Mouse (Mus musculus): ENCODE results near the gene Cyp1b1. TPM values are rescaled to one million over a fixed set of nuclear protein-coding genes. Genes with fewer than 3 reads are reported as not detected.
A peak's percentile ranks its signal among the peaks of the same experiment; 100 is the strongest.

Gene Cyp1b1
- total RNA-seq, 2 experiments from 2014 or later = 2.7 to 3.3 TPM

GRCm38 (mm10) chr17:79714368-79714895 is 429 bp downstream of the Cyp1b1 start:
- no peak for DNase-seq (ENCODE audit: low spot score in 2 of 2)

GRCm38 (mm10) chr17:79713643-79714367 is 1.1 kb downstream of the Cyp1b1 start:
- no peak for DNase-seq (ENCODE audit: low spot score in 2 of 2)

GRCm38 (mm10) chr17:79713276-79713642 is 1.6 kb downstream of the Cyp1b1 start:
- DNase-seq (ENCODE audit: low spot score in 2 of 2) = no peak

- DNase-seq (ENCODE audit: low spot score in 2 of 2) = no peak
Measured at GRCm38 (mm10) chr17:79712536-79712935, 2.3 kb downstream of the Cyp1b1 start.

GRCm38 (mm10) chr17:79711944-79712343 is 2.9 kb downstream of the Cyp1b1 start:
- DNase-seq (ENCODE audit: low spot score in 2 of 2) = no peak

GRCm38 (mm10) chr17:79710246-79710842 is 4.5 kb downstream of the Cyp1b1 start:
- no peak for DNase-seq (ENCODE audit: low spot score in 2 of 2)

GRCm38 (mm10) chr17:79709718-79710117 is 5.1 kb downstream of the Cyp1b1 start:
- DNase-seq (ENCODE audit: low spot score in 2 of 2) = no peak

GRCm38 (mm10) chr17:79708168-79708567 is 6.7 kb downstream of the Cyp1b1 start:
- DNase-seq (ENCODE audit: low spot score in 2 of 2) = no peak

- DNase-seq (ENCODE audit: low spot score in 2 of 2) = no peak
Measured at GRCm38 (mm10) chr17:79705671-79706455, 9.0 kb downstream of the Cyp1b1 start.

GRCm38 (mm10) chr17:79700871-79701270 is 14.0 kb downstream of the Cyp1b1 start:
- DNase-seq (ENCODE audit: low spot score in 2 of 2) = no peak

GRCm38 (mm10) chr17:79699197-79699596 is 15.7 kb downstream of the Cyp1b1 start:
- peak in 1 of 2 experiments; percentile 21 for DNase-seq (ENCODE audit: low spot score in 2 of 2)

- DNase-seq (ENCODE audit: low spot score in 2 of 2) = no peak
Measured at GRCm38 (mm10) chr17:79695541-79695940, 19.3 kb downstream of the Cyp1b1 start.

GRCm38 (mm10) chr17:79695106-79695505 is 19.8 kb downstream of the Cyp1b1 start:
- DNase-seq (ENCODE audit: low spot score in 2 of 2) = no peak

- no peak for DNase-seq (ENCODE audit: low spot score in 2 of 2)
Measured at GRCm38 (mm10) chr17:79670837-79671236, 44.0 kb downstream of the Cyp1b1 start.

- no peak for DNase-seq (ENCODE audit: low spot score in 2 of 2)
Measured at GRCm38 (mm10) chr17:79664106-79664417, 50.8 kb downstream of the Cyp1b1 start.

GRCm38 (mm10) chr17:79663393-79664105 is 51.3 kb downstream of the Cyp1b1 start:
- DNase-seq (ENCODE audit: low spot score in 2 of 2) = peak in 1 of 2 experiments; percentile 25

- no peak for DNase-seq (ENCODE audit: low spot score in 2 of 2)
Measured at GRCm38 (mm10) chr17:79661848-79662247, 53.0 kb downstream of the Cyp1b1 start.

GRCm38 (mm10) chr17:79661387-79661786 is 53.5 kb downstream of the Cyp1b1 start:
- DNase-seq (ENCODE audit: low spot score in 2 of 2) = peak; percentile 28 to 78

- DNase-seq (ENCODE audit: low spot score in 2 of 2) = no peak
Measured at GRCm38 (mm10) chr17:79658863-79659262, 56.0 kb downstream of the Cyp1b1 start.

GRCm38 (mm10) chr17:79658452-79658851 is 56.4 kb downstream of the Cyp1b1 start:
- DNase-seq (ENCODE audit: low spot score in 2 of 2) = no peak

- DNase-seq (ENCODE audit: low spot score in 2 of 2) = no peak
Measured at GRCm38 (mm10) chr17:79657785-79658184, 57.1 kb downstream of the Cyp1b1 start.

Data from layer of hippocampus, adult 18-20 months (tissue).